ENCODE assay signal across 9 mouse cellular contexts in the genomic region with DNA sequence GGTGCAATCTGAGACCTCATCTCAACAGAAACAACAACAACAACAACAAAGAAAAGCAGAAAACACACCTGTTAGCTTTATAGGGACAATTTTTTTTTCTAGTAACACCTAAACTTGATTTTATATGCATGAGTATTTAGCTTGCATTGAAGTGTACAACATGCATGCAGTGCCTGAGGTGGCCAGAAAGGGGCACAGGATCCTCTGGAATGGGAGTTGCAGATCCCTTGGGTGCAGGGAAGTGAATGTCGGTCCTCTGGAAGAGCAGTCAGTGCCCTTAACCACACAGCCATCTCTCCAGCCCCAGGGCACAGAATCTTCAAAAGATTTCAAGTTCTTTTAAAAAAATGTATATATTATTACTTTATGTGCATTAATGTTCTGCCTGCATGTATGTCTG. TPM values are rescaled to one million over a fixed set of nuclear protein-coding genes. Genes with fewer than 3 reads are reported as not detected.
DNase-seq lines count a peak whose midpoint lies in the region; ATAC-seq and TF ChIP-seq lines count a peak whose summit lies in the region.
"Had no signal": no experiment of that assay in that cellular context is flagged by ENCODE, and none has a peak within 500 bp of the region (broad histone marks: within the 10 kb centered on the region; RNA-seq: fewer than 3 reads in every experiment).

No protein-coding gene starts in this region.

- peak overlapping the region; percentile 79 for H3K9ac ChIP-seq in forebrain, embryonic 11.5 days (ENCODE audit: low read length)
- H3K9ac ChIP-seq in limb, embryonic 14.5 days (ENCODE audit: low read depth, low read length, severe bottlenecking): 0 out of 2 replicates have a peak overlapping the region, but pooled peaks have one; percentile 31

- WGBS in forebrain, embryonic 11.5 days: 36% methylated on average over 1 of the region's 1 CpGs
- 29% methylated on average over 1 of the region's 1 CpGs for WGBS in limb, embryonic 14.5 days

- no peaks in the 10 kb centered on the region for H3K9me3 ChIP-seq in forebrain, embryonic 11.5 days (ENCODE audit: control insufficient read depth, low read length)
- no peaks in the 10 kb centered on the region for H3K9me3 ChIP-seq in limb, embryonic 14.5 days (ENCODE audit: control insufficient read depth, low read length)

- peak; percentile 3 for DNase-seq in embryo, embryonic 10 days (ENCODE audit: low spot score)
- DNase-seq in embryo, embryonic 9.5 days (ENCODE audit: extremely low spot score): no peak
- peak; percentile 80 for DNase-seq in 3T3-L1 (ENCODE audit: low read depth, low spot score)
- no peak for DNase-seq in forebrain, embryonic 11.5 days (ENCODE audit: low spot score)
- DNase-seq in limb, embryonic 14.5 days (ENCODE audit: low spot score): no peak
- no peak for DNase-seq in thymus, postnatal 4 days
- no peak for DNase-seq in thymus, postnatal 25 days
- no peak for DNase-seq in gastrocnemius, adult 8-10 months (ENCODE audit: low spot score in 2 of 2)
- DNase-seq: heart, postnatal 4 days had no signal

- peak overlapping the region; percentile 92 for H3K4me2 ChIP-seq in forebrain, embryonic 11.5 days (ENCODE audit: low read depth, low read length, severe bottlenecking)
- H3K4me2 ChIP-seq in limb, embryonic 14.5 days (replicated peaks; ENCODE audit: low read depth, low read length, severe bottlenecking): peak overlapping the region; percentile 67

- H3K36me3 ChIP-seq in forebrain, embryonic 11.5 days (ENCODE audit: control insufficient read depth, insufficient read depth, low read length): no peaks in the 10 kb centered on the region; the same call in 1 of the 2 replicates
- H3K36me3 ChIP-seq in limb, embryonic 14.5 days (ENCODE audit: control insufficient read depth, insufficient read depth, low read length): peaks cover 25% of the 10 kb centered on the region

- no peak overlapping the region for H3K27ac ChIP-seq in forebrain, embryonic 11.5 days (ENCODE audit: low read depth, low read length)
- H3K27ac ChIP-seq in limb, embryonic 14.5 days (replicated peaks; ENCODE audit: low read depth, low read length): no peak overlapping the region

- peak overlapping the region; percentile 77 for H3K4me3 ChIP-seq in forebrain, embryonic 11.5 days (ENCODE audit: low read depth, low read length)
- H3K4me3 ChIP-seq in limb, embryonic 14.5 days (replicated peaks; ENCODE audit: low read length): peak overlapping the region; percentile 72

- ATAC-seq in forebrain, embryonic 11.5 days (replicated peaks; ENCODE audit: low FRiP score): no peak
- no peak for ATAC-seq in limb, embryonic 14.5 days (ENCODE audit: low FRiP score, low read depth)

- H3K27me3 ChIP-seq in forebrain, embryonic 11.5 days (ENCODE audit: control insufficient read depth, insufficient read depth, low read length): no peaks in the 10 kb centered on the region
- no peaks in the 10 kb centered on the region for H3K27me3 ChIP-seq in limb, embryonic 14.5 days (ENCODE audit: control insufficient read depth, insufficient read depth, low read length)

- peaks cover 16% of the 10 kb centered on the region; the same call in 1 of the 2 replicates for H3K4me1 ChIP-seq in forebrain, embryonic 11.5 days (replicated peaks; ENCODE audit: control insufficient read depth, insufficient read depth, low read length)
- H3K4me1 ChIP-seq in limb, embryonic 14.5 days (ENCODE audit: control insufficient read depth, insufficient read depth, low read length): peaks cover 11% of the 10 kb centered on the region

- no peak for TF ChIP-seq POLR2A in limb, embryonic 14.5 days (IDR thresholded peaks at IDR 0.05; ENCODE audit: borderline replicate concordance, extremely low read depth, insufficient read depth, insufficient read length)

RNA-seq across cellular contexts. Expression of gene Pola2, which starts 1.4 kb away (rescaled TPM):
- 108 and 118 TPM in 2 replicates for polyA plus RNA-seq in forebrain, embryonic 11.5 days (2014; fragmentation: Nextera tagmentation; extraction: Ambion mirVana)
- polyA plus RNA-seq in limb, embryonic 14.5 days (2012; rRNA removed): 87.9 and 109 TPM in 2 replicates
- polyA plus RNA-seq in limb, embryonic 14.5 days (2014; fragmentation: Nextera tagmentation; extraction: Ambion mirVana): 65.8 and 66.3 TPM in 2 replicates
- total RNA-seq in gastrocnemius, adult 8-10 months (2022): 1 to 10 TPM; 4.5 to 9.4 (median 7.2) TPM

RNA-seq across cellular contexts. Expression of gene Slc22a20, which starts 23.3 kb away (rescaled TPM):
- polyA plus RNA-seq in forebrain, embryonic 11.5 days (2014; fragmentation: Nextera tagmentation; extraction: Ambion mirVana): not detected in 2 replicates
- not detected in 2 replicates for polyA plus RNA-seq in limb, embryonic 14.5 days (2012; rRNA removed)
- not detected in 2 replicates for polyA plus RNA-seq in limb, embryonic 14.5 days (2014; fragmentation: Nextera tagmentation; extraction: Ambion mirVana)
- not detected for total RNA-seq in gastrocnemius, adult 8-10 months (2022)
- total RNA-seq: heart, postnatal 4 days had no signal

RNA-seq across cellular contexts. Expression of gene Cdc42ep2, which starts 38.0 kb away (rescaled TPM):
- 1.8 and 2.5 TPM in 2 replicates for polyA plus RNA-seq in forebrain, embryonic 11.5 days (2014; fragmentation: Nextera tagmentation; extraction: Ambion mirVana)
- 9.7 and 10.0 TPM in 2 replicates for polyA plus RNA-seq in limb, embryonic 14.5 days (2012; rRNA removed)
- 6.5 and 8.0 TPM in 2 replicates for polyA plus RNA-seq in limb, embryonic 14.5 days (2014; fragmentation: Nextera tagmentation; extraction: Ambion mirVana)
- total RNA-seq in gastrocnemius, adult 8-10 months (2022): 1 to 10 TPM; 8.6 to 9.9 (median 8.7) TPM

RNA-seq across cellular contexts. Expression of gene Dpf2, which starts 49.8 kb away (rescaled TPM):
- 232 and 246 TPM in 2 replicates for polyA plus RNA-seq in forebrain, embryonic 11.5 days (2014; fragmentation: Nextera tagmentation; extraction: Ambion mirVana)
- 179 and 199 TPM in 2 replicates for polyA plus RNA-seq in limb, embryonic 14.5 days (2012; rRNA removed)
- 143 and 147 TPM in 2 replicates for polyA plus RNA-seq in limb, embryonic 14.5 days (2014; fragmentation: Nextera tagmentation; extraction: Ambion mirVana)
- total RNA-seq in gastrocnemius, adult 8-10 months (2022): 10 to 100 TPM; 70.5 to 97.8 (median 77.4) TPM

RNA-seq across cellular contexts. Expression of gene Capn1, which starts 53.0 kb away (rescaled TPM):
- polyA plus RNA-seq in forebrain, embryonic 11.5 days (2014; fragmentation: Nextera tagmentation; extraction: Ambion mirVana): 3.9 and 5.3 TPM in 2 replicates
- 29.0 and 33.4 TPM in 2 replicates for polyA plus RNA-seq in limb, embryonic 14.5 days (2012; rRNA removed)
- 18.0 and 19.7 TPM in 2 replicates for polyA plus RNA-seq in limb, embryonic 14.5 days (2014; fragmentation: Nextera tagmentation; extraction: Ambion mirVana)
- 100 to 1,000 TPM in 1 of 4 experiments, 10 to 100 TPM in 3; 85.0 to 113 (median 89.0) TPM for total RNA-seq in gastrocnemius, adult 8-10 months (2022)

Comparison
In these comparisons a context has a peak if more than half of its experiments do, and no peak if none do; other contexts are left out.
1. DNase-seq: peak in embryo, embryonic 10 days (single experiment) and 3T3-L1 (single experiment); none in embryo, embryonic 9.5 days (single experiment), forebrain, embryonic 11.5 days (single experiment), limb, embryonic 14.5 days (single experiment), thymus, postnatal 4 days (single experiment), thymus, postnatal 25 days (single experiment) and gastrocnemius, adult 8-10 months (0 of 2).